Mouse (Mus musculus) liver, postnatal 0 days (tissue): ENCODE data around the gene Cnfn.

ENCODE experiments used
- CTCF ChIP-seq: sonication (generic); IDR thresholded peaks from 2 replicates; pipeline ENCODE4 v1.5.1; 2016; ENCODE audit warnings: antibody characterized with exemption, low read depth
- EP300 ChIP-seq: IDR thresholded peaks from 2 replicates; pipeline ENCODE4 v1.6.1; 2016; ENCODE audit warnings: antibody characterized with exemption, low read depth, mild to moderate bottlenecking

- no peak for TF ChIP-seq CTCF
- TF ChIP-seq EP300, result no peak
Observed at GRCm38 (mm10) chr7:25334472-25334871, 35.1 kb downstream of the Cnfn start.
